Mouse (Mus musculus) small intestine, adult 2 months (tissue): Measurements from ENCODE around the gene Ak4.

ENCODE experiments used
- CTCF ChIP-seq: fragments of 200-500 bp; IDR thresholded peaks from 2 replicates; pipeline ENCODE4 v1.5.1; 2012; ENCODE audit warnings: low read depth, mild to moderate bottlenecking, control low read depth, inconsistent platforms, low read length, moderate library complexity, mixed read lengths; ENCODE audit not compliant: insufficient replicate concordance, insufficient read length; ENCODE audit errors: extremely low read depth
- POLR2A ChIP-seq: fragments of 200-500 bp; IDR thresholded peaks from 2 replicates; pipeline ENCODE4 v1.6.1; 2012; ENCODE audit warnings: low read depth, mild to moderate bottlenecking, control low read depth, inconsistent platforms, low read length, moderate library complexity

DNA sequence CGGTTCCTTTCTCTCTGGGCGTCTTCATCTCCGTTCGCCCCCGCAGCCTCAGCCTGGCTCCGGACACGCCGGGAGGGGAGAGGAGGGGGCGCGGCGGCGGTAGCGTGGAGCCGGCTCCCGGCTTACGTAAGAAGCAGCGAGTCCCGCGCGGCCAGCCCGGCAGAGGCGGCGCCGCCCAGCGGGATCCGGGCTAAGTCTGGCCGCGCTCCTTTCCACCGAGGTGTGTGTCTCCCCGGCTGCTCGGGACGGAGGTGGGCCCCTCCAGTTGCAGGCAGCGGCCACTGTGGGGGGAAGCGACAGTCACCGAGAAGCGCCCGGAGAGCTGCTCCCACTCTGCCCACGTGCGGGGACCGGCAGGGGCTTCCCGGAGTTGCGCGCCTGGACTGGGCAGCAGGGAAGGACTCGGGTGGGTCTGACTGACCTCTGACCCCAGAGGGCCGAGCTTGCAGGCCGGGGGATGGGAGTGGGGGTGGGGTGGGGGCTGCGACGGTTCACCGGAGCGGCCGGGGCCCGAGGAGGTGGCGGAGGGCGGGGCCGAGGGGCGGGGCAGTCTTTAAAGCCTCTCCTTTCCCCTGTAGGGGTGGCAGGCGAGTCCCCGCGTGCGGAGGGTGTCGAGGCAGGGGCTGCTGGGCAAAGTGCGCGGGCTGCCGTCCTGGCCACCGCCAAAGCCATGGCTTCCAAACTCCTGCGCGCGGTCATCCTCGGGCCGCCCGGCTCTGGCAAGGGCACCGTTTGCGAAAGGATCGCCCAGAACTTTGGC, at the start of gene Ak4:
- TF ChIP-seq CTCF (no peak), POLR2A (no peak)
